Mouse (Mus musculus) NIH3T3 (cell line): ENCODE data around the gene Hspa12a.

ENCODE experiments used
- DNase-seq: peaks from one replicate; pipeline ENCODE4 v3.0.0-alpha.2; 2012; ENCODE audit warnings: low read depth

The Hspa12a gene

GRCm38 (mm10) chr19:58860255-58861173 lies 82.9 kb downstream of the Hspa12a start:
- DNase-seq, result no peak

DNA sequence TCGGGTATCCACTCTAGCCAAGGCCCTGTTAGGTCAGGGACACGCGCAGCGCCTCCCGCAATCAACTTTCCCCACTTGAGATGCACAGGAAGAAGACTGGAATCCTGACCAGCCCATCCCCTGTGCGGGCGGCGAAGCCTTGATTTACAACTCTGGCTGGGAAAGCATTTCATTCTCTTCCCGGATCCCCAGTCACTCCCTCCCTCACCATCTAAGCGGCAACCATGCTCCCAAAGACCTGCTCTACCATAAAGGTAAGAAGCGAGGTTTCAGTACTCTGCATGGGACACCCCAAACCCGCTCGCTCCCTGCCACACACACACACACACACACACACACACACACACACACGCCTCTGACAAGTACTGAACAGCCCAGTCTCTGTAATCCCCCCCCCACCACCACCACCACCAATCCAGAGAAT lies 83.6 kb downstream of the Hspa12a start:
- DNase-seq, result no peak

- no peak for DNase-seq
Measured at GRCm38 (mm10) chr19:58859357-58859756, 84.1 kb downstream of the Hspa12a start.

DNA sequence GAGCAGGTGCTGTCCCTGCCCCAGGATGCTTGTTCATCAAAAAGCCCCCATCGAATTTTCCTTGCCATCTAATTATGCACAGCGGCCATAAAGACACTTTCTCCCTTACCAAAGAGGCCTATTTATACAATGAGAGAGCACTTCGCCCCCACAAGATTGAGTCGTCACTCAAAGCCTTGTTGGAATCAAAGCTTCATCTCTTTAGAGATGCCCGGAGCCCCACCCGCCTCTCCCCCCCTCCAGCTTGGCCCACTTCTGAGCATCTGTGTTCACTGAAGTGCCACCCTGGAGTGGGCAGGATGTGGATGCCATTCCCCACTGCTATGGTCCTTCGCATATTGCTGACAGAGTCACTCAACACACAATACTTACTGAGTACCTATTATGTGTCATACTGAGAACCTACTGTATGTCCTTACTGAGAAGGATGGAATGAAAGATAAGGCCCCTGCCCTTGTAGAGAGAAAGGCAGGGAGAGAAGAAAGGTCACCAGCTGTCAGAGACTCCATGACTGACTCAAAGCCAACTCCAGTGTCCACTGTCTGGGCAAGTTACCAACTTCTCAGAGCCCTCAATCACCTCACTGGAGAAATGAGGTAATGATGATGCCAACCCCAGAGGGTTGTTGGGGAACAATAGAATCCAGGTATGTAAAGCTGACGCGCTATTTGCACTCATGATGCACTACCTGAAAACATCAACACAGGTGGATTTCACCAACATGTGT lies 87.2 kb downstream of the Hspa12a start:
- DNase-seq, result no peak

- no peak for DNase-seq
Measured at GRCm38 (mm10) chr19:58854899-58855298, 88.6 kb downstream of the Hspa12a start.

- DNase-seq, result no peak
Measured at GRCm38 (mm10) chr19:58853036-58853735, 90.3 kb downstream of the Hspa12a start.

- DNase-seq, result peak; percentile 52
Measured at GRCm38 (mm10) chr19:58850719-58851466, 92.6 kb downstream of the Hspa12a start.

- DNase-seq, result no peak
Measured at GRCm38 (mm10) chr19:58849333-58850131, 93.9 kb downstream of the Hspa12a start.

- DNase-seq, result no peak
Measured at GRCm38 (mm10) chr19:58843606-58844005, 99.8 kb downstream of the Hspa12a start.

- no peak for DNase-seq
Measured at GRCm38 (mm10) chr19:58840721-58841271, 102.7 kb downstream of the Hspa12a start.

GRCm38 (mm10) chr19:58839806-58840205 lies 103.6 kb downstream of the Hspa12a start:
- DNase-seq, result peak; percentile 30

DNA sequence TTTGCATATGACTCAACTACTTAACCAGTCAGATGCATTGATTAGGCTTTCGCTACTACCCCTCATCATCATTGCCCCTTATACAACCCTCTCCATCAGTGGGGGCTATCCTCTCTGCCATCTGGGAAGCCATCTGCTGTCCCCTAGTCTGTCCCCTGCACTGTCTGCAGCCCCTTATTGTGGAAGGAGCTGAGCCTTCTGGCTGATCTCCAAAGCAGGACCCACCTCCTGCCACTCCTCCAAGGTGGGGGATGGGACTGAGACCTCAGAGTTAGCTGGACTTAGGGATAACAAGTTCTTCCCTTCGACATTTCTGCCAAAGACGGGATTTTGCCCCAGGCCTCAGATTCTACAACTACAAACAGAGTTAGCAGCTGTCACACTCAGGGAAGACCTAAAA lies 104.1 kb downstream of the Hspa12a start:
- DNase-seq, result no peak

DNA sequence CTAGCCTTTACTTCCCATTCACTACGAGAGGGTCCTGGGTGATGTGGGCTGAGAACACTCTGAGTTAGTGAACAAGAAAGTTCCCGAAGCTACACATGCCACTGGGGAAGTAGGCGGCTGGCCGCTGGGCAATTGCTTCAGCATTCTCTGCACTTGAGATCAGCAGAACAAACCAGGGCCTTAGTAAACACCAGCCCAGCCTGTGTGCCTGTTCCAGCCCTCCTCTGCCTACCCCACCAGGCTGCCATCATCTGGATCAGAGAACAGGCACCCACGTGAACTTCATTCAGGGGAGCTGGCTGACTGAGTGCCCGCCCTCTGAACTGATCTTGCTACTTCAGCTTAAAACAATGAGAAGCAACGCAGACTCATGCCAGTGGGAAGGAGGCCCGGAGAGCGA lies 104.7 kb downstream of the Hspa12a start:
- no peak for DNase-seq

GRCm38 (mm10) chr19:58833639-58834180 lies 109.7 kb downstream of the Hspa12a start:
- DNase-seq, result no peak

DNA sequence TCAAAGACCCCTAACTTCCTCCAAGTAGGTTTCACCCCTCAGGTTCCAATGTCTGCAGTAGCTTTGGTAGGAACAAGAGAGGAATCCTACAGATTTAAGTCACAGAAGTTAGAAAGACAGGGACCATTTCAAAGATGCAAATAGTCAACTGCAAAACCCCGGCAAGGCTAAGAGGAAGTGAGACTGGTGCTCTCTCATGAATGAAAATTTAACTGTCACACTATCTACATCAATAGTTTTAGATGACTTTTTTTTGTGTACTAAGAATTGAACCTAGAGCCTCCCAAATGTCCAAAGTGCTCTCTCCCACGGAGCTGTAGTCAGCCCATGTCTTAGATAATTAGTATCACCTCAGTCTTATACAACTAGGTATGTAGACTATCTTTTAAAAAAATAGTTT lies 110.5 kb downstream of the Hspa12a start:
- DNase-seq, result no peak

GRCm38 (mm10) chr19:58831280-58831922 lies 112.1 kb downstream of the Hspa12a start:
- no peak for DNase-seq

- no peak for DNase-seq
Measured at GRCm38 (mm10) chr19:58830182-58830581, 113.3 kb downstream of the Hspa12a start.

DNA sequence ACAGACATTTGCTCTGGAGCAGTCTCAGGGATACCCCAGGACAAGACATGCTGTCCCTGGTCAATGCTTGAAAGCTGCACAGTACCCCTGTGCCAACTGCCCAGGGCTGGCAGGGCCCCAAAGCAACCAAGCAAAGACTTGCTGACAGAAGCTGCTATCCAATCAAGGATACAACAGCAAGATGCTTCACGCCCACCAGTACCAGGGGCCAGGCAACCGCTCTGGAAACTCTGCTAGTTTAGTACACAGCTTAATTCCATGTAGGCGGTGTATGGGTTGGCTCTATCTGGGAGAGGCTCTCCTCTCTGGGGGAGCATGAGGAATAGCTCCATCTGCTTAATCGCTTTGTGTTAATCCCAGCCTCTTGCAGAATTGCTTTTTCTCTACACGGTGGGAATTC lies 113.9 kb downstream of the Hspa12a start:
- no peak for DNase-seq

DNA sequence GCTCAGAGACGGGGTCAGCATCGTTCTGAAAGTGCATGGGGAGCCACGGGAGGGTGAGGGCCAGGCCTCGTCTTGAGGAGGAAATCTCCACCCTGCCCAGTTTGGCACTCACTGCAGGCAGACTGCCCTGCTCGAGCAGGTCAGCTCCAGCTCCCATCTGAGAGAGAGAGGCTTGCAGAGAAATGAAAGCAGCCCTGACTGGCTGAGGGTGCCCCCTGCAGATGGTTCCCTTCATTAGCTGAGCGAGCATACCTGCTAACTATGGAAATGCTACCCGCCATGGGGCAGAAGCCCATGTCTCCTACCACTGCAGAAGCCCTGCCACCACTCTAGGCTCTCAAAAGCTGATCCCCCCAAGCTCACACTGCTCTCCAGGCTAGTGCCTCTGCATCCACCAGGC lies 115.8 kb downstream of the Hspa12a start:
- DNase-seq, result peak; percentile 9

GRCm38 (mm10) chr19:58824316-58824715 lies 119.1 kb downstream of the Hspa12a start:
- DNase-seq, result peak; percentile 26
